Mouse (Mus musculus) neural tube, embryonic 11.5 days (tissue): ENCODE data around the gene Slc39a11. TPM values are rescaled to one million over a fixed set of nuclear protein-coding genes. Genes with fewer than 3 reads are reported as not detected.

Experiments
- ATAC-seq: fragments of 200-750 bp; cut with Nextera tagmentation; 2 replicates; pipeline ENCODE4 v1.8.0; 2017; ENCODE audit warnings: moderate number of reproducible peaks, mild to moderate bottlenecking, moderate TSS enrichment, moderate library complexity; ENCODE audit not compliant: insufficient read depth, low FRiP score, low TSS enrichment
- DNase-seq: peaks from one replicate; pipeline ENCODE4 v3.0.0-alpha.2; 2015; ENCODE audit warnings: low spot score
- H3K27ac ChIP-seq: fragments of 300-500 bp; sonication (generic); 2 replicates; pipeline ENCODE4 v1.5.1; 2014; ENCODE audit warnings: low read depth, mild to moderate bottlenecking, low read length
- H3K27me3 ChIP-seq: fragments of 300-500 bp; sonication (generic); 2 replicates; pipeline ENCODE4 v1.6.1; 2014; ENCODE audit warnings: mild to moderate bottlenecking, low read length, mixed read lengths; ENCODE audit not compliant: control insufficient read depth, insufficient read depth
- H3K36me3 ChIP-seq: fragments of 300-500 bp; sonication (generic); 2 replicates; pipeline ENCODE4 v1.6.1; 2014; ENCODE audit warnings: mild to moderate bottlenecking, low read length, moderate library complexity, mixed read lengths; ENCODE audit not compliant: control insufficient read depth, insufficient read depth
- H3K4me1 ChIP-seq: fragments of 300-500 bp; sonication (generic); 2 replicates; pipeline ENCODE4 v1.6.1; 2014; ENCODE audit warnings: low read length, mixed read lengths; ENCODE audit not compliant: control insufficient read depth, insufficient read depth
- H3K4me2 ChIP-seq: fragments of 300-500 bp; sonication (generic); 2 replicates; pipeline ENCODE4 v1.6.1; 2014; ENCODE audit warnings: low read depth, mild to moderate bottlenecking, moderate library complexity
- H3K4me3 ChIP-seq: fragments of 300-500 bp; sonication (generic); 2 replicates; pipeline ENCODE4 v1.5.1; 2014; ENCODE audit warnings: low read depth, low read length
- H3K9ac ChIP-seq: fragments of 300-500 bp; sonication (generic); 2 replicates; pipeline ENCODE4 v1.6.1; 2014; ENCODE audit warnings: mild to moderate bottlenecking, low read length
- H3K9me3 ChIP-seq: fragments of 300-500 bp; sonication (generic); 2 replicates; pipeline ENCODE4 v1.6.1; 2016; ENCODE audit warnings: low read length; ENCODE audit not compliant: control insufficient read depth
- WGBS: fragments of 180-500 bp; shearing (Covaris S2); extraction: QIAGEN DNeasy Blood & Tissue Kit; methylation state at CpG from one replicate; pipeline ENCODE4 v1.1.7; 2014; 5-methylcytosine and 5-hydroxymethylcytosine counted together
- polyA plus RNA-seq: library from polyadenylated mRNA; unstranded; fragments of >200 nt; fragmentation: Nextera tagmentation; extraction: Ambion mirVana; gene quantifications from 2 replicates; pipeline ENCODE4 v1.2.1, GENCODE M21; 2014

Slc39a11 gene
- polyA plus RNA-seq, 1 experiment from 2014 or later: 20.1 TPM

- H3K4me1 ChIP-seq: peaks cover 5% of the 10 kb centered on the region; the same call in 1 of the 2 replicates
- H3K4me3 ChIP-seq: no peak overlapping the region
- WGBS: 73% methylated on average over 5 of the region's 5 CpGs
- no peak overlapping the region for H3K4me2 ChIP-seq
- no peaks in the 10 kb centered on the region for H3K27me3 ChIP-seq
- no peak overlapping the region for H3K9ac ChIP-seq
- no peak overlapping the region for H3K27ac ChIP-seq
- ATAC-seq (no peak), DNase-seq (no peak)
- H3K36me3 ChIP-seq: no peaks in the 10 kb centered on the region
- H3K9me3 ChIP-seq: no peaks in the 10 kb centered on the region
These were observed 39.6 kb downstream of the Slc39a11 start for GRCm38 (mm10) chr11:113610266-113610665.

- no peak overlapping the region for H3K27ac ChIP-seq
- no peak overlapping the region for H3K4me3 ChIP-seq
- no peaks in the 10 kb centered on the region for H3K27me3 ChIP-seq
- no peak overlapping the region for H3K9ac ChIP-seq
- H3K4me1 ChIP-seq: peaks cover 5% of the 10 kb centered on the region; the same call in 1 of the 2 replicates
- WGBS: 84% methylated on average over 5 of the region's 5 CpGs
- ATAC-seq: no peak
- H3K4me2 ChIP-seq: no peak overlapping the region
- no peaks in the 10 kb centered on the region for H3K36me3 ChIP-seq
- no peak for DNase-seq
- no peaks in the 10 kb centered on the region for H3K9me3 ChIP-seq
These were observed 40.3 kb downstream of the Slc39a11 start for GRCm38 (mm10) chr11:113609581-113609980.

GRCm38 (mm10) chr11:113607556-113607955 lies 42.3 kb downstream of the Slc39a11 start:
- Histone ChIP-seq H3K27me3 (no peaks in the 10 kb centered on the region), H3K36me3 (no peaks in the 10 kb centered on the region), H3K9me3 (no peaks in the 10 kb centered on the region), H3K4me3 (no peak overlapping the region), H3K9ac (no peak overlapping the region), H3K27ac (no peak overlapping the region), H3K4me1 (peaks cover 5% of the 10 kb centered on the region; the same call in 1 of the 2 replicates), H3K4me2 (no peak overlapping the region)
- 95% methylated on average over 12 of the region's 12 CpGs for WGBS
- DNase-seq: no peak
- no peak for ATAC-seq

GRCm38 (mm10) chr11:113601616-113602343 lies 48.1 kb downstream of the Slc39a11 start:
- Histone ChIP-seq H3K27me3 (no peaks in the 10 kb centered on the region), H3K9ac (no peak overlapping the region), H3K9me3 (no peaks in the 10 kb centered on the region), H3K36me3 (no peaks in the 10 kb centered on the region), H3K4me3 (no peak overlapping the region), H3K4me1 (no peaks in the 10 kb centered on the region), H3K27ac (peak overlapping the region; percentile 55), H3K4me2 (no peak overlapping the region)
- DNase-seq (peak; percentile 37), ATAC-seq (peak; percentile 67; the same call in 1 of the 2 replicates)
- WGBS: 57% methylated on average over 12 of the region's 12 CpGs

- WGBS: 79% methylated on average over 18 of the region's 18 CpGs
- Histone ChIP-seq H3K4me2 (no peak overlapping the region), H3K27ac (0 out of 2 replicates have a peak overlapping the region, but pooled peaks have one; percentile 50), H3K9ac (no peak overlapping the region), H3K27me3 (no peaks in the 10 kb centered on the region), H3K4me1 (no peaks in the 10 kb centered on the region), H3K36me3 (no peaks in the 10 kb centered on the region), H3K9me3 (no peaks in the 10 kb centered on the region), H3K4me3 (no peak overlapping the region)
- ATAC-seq (no peak), DNase-seq (peak; percentile 32)
These were observed 49.2 kb downstream of the Slc39a11 start for GRCm38 (mm10) chr11:113600526-113601245.

- Histone ChIP-seq H3K27me3 (no peaks in the 10 kb centered on the region), H3K36me3 (no peaks in the 10 kb centered on the region), H3K4me3 (no peak overlapping the region), H3K4me1 (no peaks in the 10 kb centered on the region), H3K27ac (no peak overlapping the region), H3K9me3 (no peaks in the 10 kb centered on the region), H3K4me2 (no peak overlapping the region), H3K9ac (no peak overlapping the region)
- DNase-seq (no peak), ATAC-seq (no peak)
- 92% methylated on average over 3 of the region's 3 CpGs for WGBS
These were observed 52.2 kb downstream of the Slc39a11 start for GRCm38 (mm10) chr11:113597632-113598031.

- H3K4me3 ChIP-seq: no peak overlapping the region
- H3K4me2 ChIP-seq: no peak overlapping the region
- H3K4me1 ChIP-seq: no peaks in the 10 kb centered on the region
- ATAC-seq: no peak
- no peaks in the 10 kb centered on the region for H3K27me3 ChIP-seq
- H3K9ac ChIP-seq: no peak overlapping the region
- H3K9me3 ChIP-seq: no peaks in the 10 kb centered on the region
- H3K27ac ChIP-seq: no peak overlapping the region
- 91% methylated on average over 5 of the region's 5 CpGs for WGBS
- H3K36me3 ChIP-seq: no peaks in the 10 kb centered on the region
- no peak for DNase-seq
These were observed 54.7 kb downstream of the Slc39a11 start for GRCm38 (mm10) chr11:113595144-113595543.

GRCm38 (mm10) chr11:113588936-113589335 lies 60.9 kb downstream of the Slc39a11 start:
- no peaks in the 10 kb centered on the region for H3K36me3 ChIP-seq
- 78% methylated on average over 3 of the region's 3 CpGs for WGBS
- DNase-seq: no peak
- H3K9ac ChIP-seq: no peak overlapping the region
- peaks cover under 1% of the 10 kb centered on the region for H3K4me1 ChIP-seq
- ATAC-seq: no peak
- no peak overlapping the region for H3K4me2 ChIP-seq
- H3K9me3 ChIP-seq: no peaks in the 10 kb centered on the region
- no peak overlapping the region for H3K4me3 ChIP-seq
- no peaks in the 10 kb centered on the region for H3K27me3 ChIP-seq
- H3K27ac ChIP-seq: no peak overlapping the region
